Mouse (Mus musculus) CH12.LX (cell line): ENCODE results near the gene Fdps. TPM values are rescaled to one million over a fixed set of nuclear protein-coding genes. Genes with fewer than 3 reads are reported as not detected.

ENCODE experiments used
- DNase-seq: peaks from one replicate; pipeline ENCODE4 v3.0.0-alpha.2; 2013; ENCODE audit errors: extremely low read depth
- H3K27ac ChIP-seq: 2 replicates; pipeline ENCODE4 v1.5.1; 2012; ENCODE audit warnings: low read depth, mild to moderate bottlenecking, control low read depth, moderate library complexity; ENCODE audit not compliant: insufficient read depth
- H3K27me3 ChIP-seq: replicated peaks from 2 replicates; pipeline ENCODE3; 2012; ENCODE audit warnings: inconsistent platforms
- H3K36me3 ChIP-seq, 2 experiments: replicated peaks in 1 of 2; 2 replicates each; pipeline versions ENCODE3 to v1.6.1; 2012; ENCODE audit warnings: inconsistent platforms in 1 of 2, low read length in 1 of 2, mild to moderate bottlenecking in 1 of 2, mixed read lengths in 1 of 2, moderate library complexity in 1 of 2; ENCODE audit not compliant: control insufficient read depth in 1 of 2, insufficient read depth in 1 of 2
- H3K4me1 ChIP-seq, 2 experiments: 2 replicates each; pipeline ENCODE4 v1.6.1; 2012; ENCODE audit warnings: inconsistent platforms in 1 of 2, moderate library complexity in 1 of 2; ENCODE audit not compliant: insufficient read depth in 2 of 2, control insufficient read depth in 1 of 2
- H3K4me2 ChIP-seq: 2 replicates; pipeline ENCODE4 v1.6.1; 2012; ENCODE audit warnings: low read depth, mild to moderate bottlenecking, control low read depth; ENCODE audit not compliant: poor library complexity, insufficient read depth, severe bottlenecking
- H3K4me3 ChIP-seq, 3 experiments: fragments of 150-350 bp in 1 of 3; sonication (generic) in 1 of 3; replicated peaks in 1 of 3; 2 replicates each; pipeline versions ENCODE3 to v1.5.1; 2011 to 2012; ENCODE audit warnings: low read depth in 2 of 3, low read length in 2 of 3, mild to moderate bottlenecking in 2 of 3, moderate library complexity in 2 of 3, control low read depth in 1 of 3, improper control_type of control experiment in 1 of 3, inconsistent platforms in 1 of 3, mixed read lengths in 1 of 3; ENCODE audit not compliant: poor library complexity in 1 of 3
- H3K79me2 ChIP-seq: replicated peaks from 2 replicates; pipeline ENCODE4 v1.6.1; 2012; ENCODE audit warnings: mild to moderate bottlenecking, moderate library complexity; ENCODE audit not compliant: control insufficient read depth, poor library complexity, insufficient read depth, severe bottlenecking; ENCODE audit errors: extremely low read depth
- H3K9ac ChIP-seq: 2 replicates; pipeline ENCODE4 v1.6.1; 2012; ENCODE audit warnings: low read depth, mild to moderate bottlenecking, control low read depth, moderate library complexity; ENCODE audit not compliant: insufficient read depth
- H3K9me3 ChIP-seq: replicated peaks from 2 replicates; pipeline ENCODE3; 2012; ENCODE audit warnings: low read length, inconsistent platforms, mixed read lengths
- CTCF ChIP-seq, 2 experiments: IDR thresholded peaks in 1 of 2; conservative IDR thresholded peaks in 1 of 2; 2 replicates each; pipeline ENCODE4 v1.5.1; 2011 to 2012; ENCODE audit warnings: low read depth in 2 of 2, low read length in 2 of 2, improper control_type of control experiment in 1 of 2, inconsistent platforms in 1 of 2, mild to moderate bottlenecking in 1 of 2, moderate library complexity in 1 of 2
- EP300 ChIP-seq: IDR thresholded peaks from 2 replicates; pipeline ENCODE4 v1.6.1; 2011; ENCODE audit warnings: low read length, improper control_type of control experiment
- ETS1 ChIP-seq: conservative IDR thresholded peaks from 2 replicates; pipeline ENCODE4 v1.6.1; 2012; ENCODE audit warnings: low read depth, mild to moderate bottlenecking, inconsistent platforms, low read length, improper control_type of control experiment, moderate library complexity
- HCFC1 ChIP-seq: IDR thresholded peaks from 2 replicates; pipeline ENCODE4 v1.6.1; 2012; ENCODE audit warnings: low read depth, mild to moderate bottlenecking, inconsistent platforms, low read length, improper control_type of control experiment
- IRF4 ChIP-seq: IDR thresholded peaks from 2 replicates; pipeline ENCODE4 v1.6.1; 2014; ENCODE audit warnings: low read depth, mild to moderate bottlenecking, inconsistent platforms, low read length, improper control_type of control experiment
- MAZ ChIP-seq: IDR thresholded peaks from 2 replicates; pipeline ENCODE4 v1.6.1; 2012; ENCODE audit warnings: low read depth, mild to moderate bottlenecking, inconsistent platforms, low read length, improper control_type of control experiment, moderate library complexity
- MXI1 ChIP-seq: IDR thresholded peaks from 2 replicates; pipeline ENCODE4 v1.6.1; 2011; ENCODE audit warnings: mild to moderate bottlenecking, low read depth, low read length, improper control_type of control experiment
- NELFE ChIP-seq: IDR thresholded peaks from 2 replicates; pipeline ENCODE4 v1.6.1; 2011; ENCODE audit warnings: low read depth, low read length, improper control_type of control experiment
- PAX5 ChIP-seq: IDR thresholded peaks from 2 replicates; pipeline ENCODE4 v1.6.1; 2012; ENCODE audit warnings: low read length, inconsistent platforms, mixed read lengths
- RAD21 ChIP-seq: IDR thresholded peaks from 2 replicates; pipeline ENCODE4 v1.6.1; 2011; ENCODE audit warnings: low read depth, mild to moderate bottlenecking, low read length, improper control_type of control experiment, moderate library complexity
- SMC3 ChIP-seq: IDR thresholded peaks from 2 replicates; pipeline ENCODE4 v1.6.1; 2011; ENCODE audit warnings: low read depth, low read length, improper control_type of control experiment
- TCF12 ChIP-seq: IDR thresholded peaks from 2 replicates; pipeline ENCODE4 v1.6.1; 2014; ENCODE audit warnings: low read depth, mild to moderate bottlenecking, inconsistent platforms, low read length, improper control_type of control experiment
- UBTF ChIP-seq: IDR thresholded peaks from 2 replicates; pipeline ENCODE4 v1.6.1; 2012; ENCODE audit warnings: low read depth, mild to moderate bottlenecking, inconsistent platforms, low read length, improper control_type of control experiment, moderate library complexity
- USF2 ChIP-seq: conservative IDR thresholded peaks from 2 replicates; pipeline ENCODE4 v1.6.1; 2011; ENCODE audit warnings: low read depth, low read length, improper control_type of control experiment
- ZC3H11A ChIP-seq: IDR thresholded peaks from 2 replicates; pipeline ENCODE4 v1.6.1; 2012; ENCODE audit warnings: low read depth, mild to moderate bottlenecking, inconsistent platforms, low read length, improper control_type of control experiment
- ZKSCAN1 ChIP-seq: IDR thresholded peaks from 2 replicates; pipeline ENCODE4 v1.6.1; 2012; ENCODE audit warnings: low read depth, inconsistent platforms, low read length, improper control_type of control experiment, borderline replicate concordance
- ZMIZ1 ChIP-seq: IDR thresholded peaks from 2 replicates; pipeline ENCODE4 v1.6.1; 2012; ENCODE audit warnings: low read depth, mild to moderate bottlenecking, inconsistent platforms, low read length, improper control_type of control experiment
- dilution Hi-C: fragments of 300-500 bp; cut with MboI; formaldehyde crosslinking; loops from 2 replicates; pipeline ENCODE4 v1.14.3; 2020; ENCODE audit warnings: low sequenced_read_pairs; ENCODE audit not compliant: extremely low pct_unique_long_range_greater_than_20kb, extremely low pct_ligation_motif_present
- in situ Hi-C: fragments of 300-500 bp; cut with MboI; formaldehyde crosslinking; loops from 3 replicates; pipeline ENCODE4 v1.14.3; 2019; ENCODE audit warnings: low sequenced_read_pairs, low pct_ligation_motif_present, low pct_unique_long_range_greater_than_20kb, mixed read lengths
- polyA plus RNA-seq: library from polyadenylated mRNA; unstranded; fragments of >175 nt; gene quantifications from 2 replicates; pipeline ENCODE4 v1.2.1, GENCODE M21; 2012; ENCODE audit warnings: low read depth; ENCODE audit not compliant: insufficient read length
- total RNA-seq, 2 experiments: library from RNA; depleted of rRNA; stranded (reverse); fragments of 300-350 nt in 1 of 2; fragments of >200 nt in 1 of 2; gene quantifications; 2 replicates each; pipeline ENCODE4 v1.2.3; 2012 to 2014

Gene Fdps
- total and polyA plus RNA-seq, 3 experiments, result 177 to 572 (median 243) TPM

DNA sequence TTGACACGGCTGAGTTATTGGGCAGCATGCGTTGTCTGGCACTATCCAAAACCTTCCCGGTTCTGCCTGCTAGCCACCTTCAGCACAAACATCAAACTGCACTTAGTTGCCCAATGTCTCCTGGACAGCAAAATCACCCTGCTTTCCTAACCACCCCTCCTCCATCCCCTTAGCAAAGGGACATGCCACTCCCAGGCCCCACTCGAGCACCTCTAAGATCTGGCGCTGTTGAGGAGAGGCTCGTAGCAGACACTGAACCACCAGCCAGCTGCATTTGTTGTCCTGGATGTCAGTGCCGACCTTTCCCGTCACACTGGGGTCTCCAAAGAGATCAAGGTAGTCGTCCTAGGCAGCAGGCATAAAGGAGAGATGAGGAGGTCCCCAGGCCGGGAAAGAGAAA, 7.7 kb downstream of the Fdps start:
- no peak for TF ChIP-seq MXI1
- no peak for TF ChIP-seq SMC3
- TF ChIP-seq RAD21, result no peak
- TF ChIP-seq HCFC1, result no peak
- no peak for TF ChIP-seq NELFE
- TF ChIP-seq ZMIZ1, result no peak
- TF ChIP-seq, all 38 proteins: peak for 0
- no peak overlapping the region for H3K27ac ChIP-seq
- H3K79me2 ChIP-seq, result no peaks in the 10 kb centered on the region
- DNase-seq, result no peak
- peaks cover 43 to 62% of the 10 kb centered on the region in 2 experiments for H3K36me3 ChIP-seq
- peaks cover 2% of the 10 kb centered on the region for H3K27me3 ChIP-seq
- H3K9ac ChIP-seq, result no peak overlapping the region
- dilution Hi-C loops, result no loop called here
- no peak overlapping the region for H3K4me2 ChIP-seq
- no peaks in the 10 kb centered on the region for H3K9me3 ChIP-seq
- in situ Hi-C loops, result loop anchor here (5.0 kb wide), 1 partner anchor 63 kb away; no protein-coding TSS in a partner anchor
- H3K4me1 ChIP-seq, result peaks cover 6 to 44% of the 10 kb centered on the region in 2 experiments
- no peak overlapping the region for H3K4me3 ChIP-seq

- Histone ChIP-seq H3K79me2 (no peaks in the 10 kb centered on the region), H3K9me3 (no peaks in the 10 kb centered on the region), H3K36me3 (peaks cover 37 to 53% of the 10 kb centered on the region in 2 experiments), H3K4me2 (no peak within 1 kb of the TSS), H3K27me3 (peaks cover 2% of the 10 kb centered on the region), H3K4me3 (no peak within 1 kb of the TSS), H3K4me1 (peaks cover 8 to 45% of the 10 kb centered on the region in 2 experiments), H3K27ac (no peak within 1 kb of the TSS), H3K9ac (no peak within 1 kb of the TSS)
- TF ChIP-seq USF2 (no peak), MAZ (no peak), IRF4 (no peak), PAX5 (no peak), UBTF (no peak), ZC3H11A (no peak), ZKSCAN1 (no peak), CTCF (conservative IDR thresholded peaks at IDR 0.05 in 1 of 2, IDR thresholded peaks at IDR 0.05 in 1 of 2; ENCODE audit: low read depth in 2 of 2, low read length in 2 of 2) (no peak), EP300 (no peak), MXI1 (no peak), HCFC1 (no peak), RAD21 (no peak), TCF12 (no peak), ZMIZ1 (no peak), ETS1 (no peak)
- dilution Hi-C loops (no loop called here), in situ Hi-C loops (loop anchor here (5.0 kb wide), 1 partner anchor 64 kb away; no protein-coding TSS in a partner anchor)
- DNase-seq, result no peak
These were observed 8.6 kb downstream of the Fdps start, which contains the start of gene Rusc1 for GRCm38 (mm10) chr3:89093175-89093574. Gene Rusc1 (minus strand): TSS chr3:89093311.
